Mouse (Mus musculus): ENCODE data around the gene Kctd11. TPM values are rescaled to one million over a fixed set of nuclear protein-coding genes. Genes with fewer than 3 reads are reported as not detected.

Gene Kctd11
- polyA plus RNA-seq, 1 experiment = 3.6 TPM

GRCm38 (mm10) chr11:69895291-69895690 lies 14.1 kb upstream of the Kctd11 start, which contains the start of gene Acap1:
Gene Acap1, minus strand, starts transcription at chr11:69895539.
- TF ChIP-seq CTCF (IDR thresholded peaks at IDR 0.05; ENCODE audit: control insufficient read depth, insufficient read depth, low read length) (no peak), POLR2A (IDR thresholded peaks at IDR 0.05; ENCODE audit: borderline replicate concordance, control insufficient read depth, low read depth, low read length) (peak; percentile 14; the same call in 1 of the 2 replicates)
- Histone ChIP-seq H3K27ac (ENCODE audit: control insufficient read depth, insufficient read depth, low read depth, low read length, poor library complexity) (peak within 1 kb of the TSS; percentile 90), H3K4me3 (replicated peaks; ENCODE audit: control insufficient read depth, low read depth, low read length) (peak within 1 kb of the TSS; percentile 64), H3K4me1 (ENCODE audit: control insufficient read depth, insufficient read depth, low read length) (peaks cover 4% of the 10 kb centered on the region; the same call in 1 of the 2 replicates)
- WGBS = 9% methylated on average over 4 of the region's 4 CpGs

- under 1% methylated on average over 5 of the region's 5 CpGs for WGBS
- Histone ChIP-seq H3K27ac (ENCODE audit: control insufficient read depth, insufficient read depth, low read depth, low read length, poor library complexity) (peak overlapping the region; percentile 90), H3K4me1 (ENCODE audit: control insufficient read depth, insufficient read depth, low read length) (peaks cover 4% of the 10 kb centered on the region; the same call in 1 of the 2 replicates), H3K4me3 (replicated peaks; ENCODE audit: control insufficient read depth, low read depth, low read length) (peak overlapping the region; percentile 64)
- TF ChIP-seq POLR2A (IDR thresholded peaks at IDR 0.05; ENCODE audit: borderline replicate concordance, control insufficient read depth, low read depth, low read length) = peak; percentile 28; the same call in 1 of the 2 replicates
- peak; percentile 11; the same call in 1 of the 2 replicates for TF ChIP-seq CTCF (IDR thresholded peaks at IDR 0.05; ENCODE audit: control insufficient read depth, insufficient read depth, low read length)
Measured at GRCm38 (mm10) chr11:69894671-69895070, 13.5 kb upstream of the Kctd11 start.

GRCm38 (mm10) chr11:69891482-69891881 lies 10.3 kb upstream of the Kctd11 start:
- no peak for TF ChIP-seq POLR2A (IDR thresholded peaks at IDR 0.05; ENCODE audit: borderline replicate concordance, control insufficient read depth, low read depth, low read length)
- no peak for TF ChIP-seq CTCF (IDR thresholded peaks at IDR 0.05; ENCODE audit: control insufficient read depth, insufficient read depth, low read length)
- Histone ChIP-seq H3K27ac (ENCODE audit: control insufficient read depth, insufficient read depth, low read depth, low read length, poor library complexity) (no peak overlapping the region), H3K4me3 (replicated peaks; ENCODE audit: control insufficient read depth, low read depth, low read length) (no peak overlapping the region), H3K4me1 (ENCODE audit: control insufficient read depth, insufficient read depth, low read length) (peaks cover 4% of the 10 kb centered on the region; the same call in 1 of the 2 replicates)
- 57% methylated on average over 4 of the region's 4 CpGs for WGBS

GRCm38 (mm10) chr11:69886907-69887635 lies 5.9 kb upstream of the Kctd11 start:
- WGBS = 64% methylated on average over 8 of the region's 8 CpGs
- no peak overlapping the region for H3K4me3 ChIP-seq (replicated peaks; ENCODE audit: control insufficient read depth, low read depth, low read length)
- peaks cover 3% of the 10 kb centered on the region; the same call in 1 of the 2 replicates for H3K4me1 ChIP-seq (ENCODE audit: control insufficient read depth, insufficient read depth, low read length)
- no peak overlapping the region for H3K27ac ChIP-seq (ENCODE audit: control insufficient read depth, insufficient read depth, low read depth, low read length, poor library complexity)
- TF ChIP-seq POLR2A (IDR thresholded peaks at IDR 0.05; ENCODE audit: borderline replicate concordance, control insufficient read depth, low read depth, low read length) (no peak), CTCF (IDR thresholded peaks at IDR 0.05; ENCODE audit: control insufficient read depth, insufficient read depth, low read length) (peak; percentile 47)

- WGBS = 88% methylated on average over 8 of the region's 8 CpGs
- peaks cover 4% of the 10 kb centered on the region; the same call in 1 of the 2 replicates for H3K4me1 ChIP-seq (ENCODE audit: control insufficient read depth, insufficient read depth, low read length)
- TF ChIP-seq CTCF (IDR thresholded peaks at IDR 0.05; ENCODE audit: control insufficient read depth, insufficient read depth, low read length) (no peak), POLR2A (IDR thresholded peaks at IDR 0.05; ENCODE audit: borderline replicate concordance, control insufficient read depth, low read depth, low read length) (no peak)
- no peak overlapping the region for H3K27ac ChIP-seq (ENCODE audit: control insufficient read depth, insufficient read depth, low read depth, low read length, poor library complexity)
- H3K4me3 ChIP-seq (replicated peaks; ENCODE audit: control insufficient read depth, low read depth, low read length) = no peak overlapping the region
Measured at GRCm38 (mm10) chr11:69884663-69885062, 3.5 kb upstream of the Kctd11 start.

- H3K4me3 ChIP-seq (replicated peaks; ENCODE audit: control insufficient read depth, low read depth, low read length) = no peak overlapping the region
- H3K4me1 ChIP-seq (ENCODE audit: control insufficient read depth, insufficient read depth, low read length) = peaks cover 4% of the 10 kb centered on the region; the same call in 1 of the 2 replicates
- TF ChIP-seq CTCF (IDR thresholded peaks at IDR 0.05; ENCODE audit: control insufficient read depth, insufficient read depth, low read length) = no peak
- no peak for TF ChIP-seq POLR2A (IDR thresholded peaks at IDR 0.05; ENCODE audit: borderline replicate concordance, control insufficient read depth, low read depth, low read length)
- WGBS = 64% methylated on average over 9 of the region's 9 CpGs
- no peak overlapping the region for H3K27ac ChIP-seq (ENCODE audit: control insufficient read depth, insufficient read depth, low read depth, low read length, poor library complexity)
Measured at GRCm38 (mm10) chr11:69884240-69884639, 3.0 kb upstream of the Kctd11 start.

- TF ChIP-seq POLR2A (IDR thresholded peaks at IDR 0.05; ENCODE audit: borderline replicate concordance, control insufficient read depth, low read depth, low read length) (no peak), CTCF (IDR thresholded peaks at IDR 0.05; ENCODE audit: control insufficient read depth, insufficient read depth, low read length) (no peak)
- Histone ChIP-seq H3K27ac (ENCODE audit: control insufficient read depth, insufficient read depth, low read depth, low read length, poor library complexity) (no peak overlapping the region), H3K4me3 (replicated peaks; ENCODE audit: control insufficient read depth, low read depth, low read length) (no peak overlapping the region), H3K4me1 (ENCODE audit: control insufficient read depth, insufficient read depth, low read length) (peaks cover 4% of the 10 kb centered on the region)
- 66% methylated on average over 8 of the region's 8 CpGs for WGBS
Measured at GRCm38 (mm10) chr11:69883527-69884151, 2.4 kb upstream of the Kctd11 start.

- H3K27ac ChIP-seq (ENCODE audit: control insufficient read depth, insufficient read depth, low read depth, low read length, poor library complexity) = no peak overlapping the region
- TF ChIP-seq CTCF (IDR thresholded peaks at IDR 0.05; ENCODE audit: control insufficient read depth, insufficient read depth, low read length) (peak; percentile 65), POLR2A (IDR thresholded peaks at IDR 0.05; ENCODE audit: borderline replicate concordance, control insufficient read depth, low read depth, low read length) (no peak)
Measured at GRCm38 (mm10) chr11:69883066-69883465, 1.9 kb upstream of the Kctd11 start.

More at GRCm38 (mm10) chr11:69883066-69883465, 1.9 kb upstream of the Kctd11 start:
- 80% methylated on average over 4 of the region's 4 CpGs for WGBS
- Histone ChIP-seq H3K4me1 (ENCODE audit: control insufficient read depth, insufficient read depth, low read length) (peaks cover 4% of the 10 kb centered on the region), H3K4me3 (replicated peaks; ENCODE audit: control insufficient read depth, low read depth, low read length) (no peak overlapping the region)
